Mouse (Mus musculus): ENCODE measurements around the gene Tenm2. TPM values are rescaled to one million over a fixed set of nuclear protein-coding genes. Genes with fewer than 3 reads are reported as not detected.

The Tenm2 gene
- polyA plus RNA-seq, 1 experiment from 2014 or later: 1.9 TPM

GRCm38 (mm10) chr11:36228196-36228595 is 1007.6 kb downstream of the Tenm2 start:
- no peak overlapping the region for H3K9ac ChIP-seq (ENCODE audit: low read length)
- no peak overlapping the region for H3K4me2 ChIP-seq (ENCODE audit: low read depth, low read length)
- no peaks in the 10 kb centered on the region for H3K36me3 ChIP-seq (ENCODE audit: control insufficient read depth, insufficient read depth, low read length)
- no peak for ATAC-seq (ENCODE audit: insufficient read depth, low FRiP score)
- no peaks in the 10 kb centered on the region for H3K9me3 ChIP-seq (replicated peaks; ENCODE audit: control insufficient read depth, low read length)
- WGBS: 70% methylated on average over 6 of the region's 6 CpGs
- no peaks in the 10 kb centered on the region for H3K4me1 ChIP-seq (ENCODE audit: control insufficient read depth, insufficient read depth, low read length)
- no peak overlapping the region for H3K27ac ChIP-seq (ENCODE audit: low read length)
- H3K27me3 ChIP-seq (ENCODE audit: control insufficient read depth, insufficient read depth, low read length): no peaks in the 10 kb centered on the region
- no peak overlapping the region for H3K4me3 ChIP-seq (replicated peaks; ENCODE audit: low read length)

- Histone ChIP-seq H3K36me3 (ENCODE audit: control insufficient read depth, insufficient read depth, low read length) (no peaks in the 10 kb centered on the region), H3K27ac (ENCODE audit: low read length) (no peak overlapping the region), H3K27me3 (ENCODE audit: control insufficient read depth, insufficient read depth, low read length) (no peaks in the 10 kb centered on the region), H3K9me3 (replicated peaks; ENCODE audit: control insufficient read depth, low read length) (no peaks in the 10 kb centered on the region), H3K4me1 (ENCODE audit: control insufficient read depth, insufficient read depth, low read length) (no peaks in the 10 kb centered on the region), H3K4me3 (replicated peaks; ENCODE audit: low read length) (no peak overlapping the region), H3K4me2 (ENCODE audit: low read depth, low read length) (no peak overlapping the region), H3K9ac (ENCODE audit: low read length) (no peak overlapping the region)
- WGBS: 59% methylated on average over 3 of the region's 3 CpGs
- no peak for ATAC-seq (ENCODE audit: insufficient read depth, low FRiP score)
Observed at GRCm38 (mm10) chr11:36226061-36226460, 1009.7 kb downstream of the Tenm2 start.

- 84% methylated on average over 7 of the region's 7 CpGs for WGBS
- Histone ChIP-seq H3K4me1 (ENCODE audit: control insufficient read depth, insufficient read depth, low read length) (no peaks in the 10 kb centered on the region), H3K9me3 (replicated peaks; ENCODE audit: control insufficient read depth, low read length) (no peaks in the 10 kb centered on the region), H3K36me3 (ENCODE audit: control insufficient read depth, insufficient read depth, low read length) (no peaks in the 10 kb centered on the region), H3K27ac (ENCODE audit: low read length) (no peak overlapping the region), H3K27me3 (ENCODE audit: control insufficient read depth, insufficient read depth, low read length) (no peaks in the 10 kb centered on the region), H3K4me3 (replicated peaks; ENCODE audit: low read length) (no peak overlapping the region), H3K9ac (ENCODE audit: low read length) (no peak overlapping the region), H3K4me2 (ENCODE audit: low read depth, low read length) (no peak overlapping the region)
- no peak for ATAC-seq (ENCODE audit: insufficient read depth, low FRiP score)
Observed at GRCm38 (mm10) chr11:36223716-36224439, 1011.9 kb downstream of the Tenm2 start.

GRCm38 (mm10) chr11:36222071-36222470 is 1013.7 kb downstream of the Tenm2 start:
- Histone ChIP-seq H3K4me3 (replicated peaks; ENCODE audit: low read length) (no peak overlapping the region), H3K4me1 (ENCODE audit: control insufficient read depth, insufficient read depth, low read length) (no peaks in the 10 kb centered on the region), H3K36me3 (ENCODE audit: control insufficient read depth, insufficient read depth, low read length) (no peaks in the 10 kb centered on the region), H3K9me3 (replicated peaks; ENCODE audit: control insufficient read depth, low read length) (no peaks in the 10 kb centered on the region), H3K27me3 (ENCODE audit: control insufficient read depth, insufficient read depth, low read length) (no peaks in the 10 kb centered on the region), H3K9ac (ENCODE audit: low read length) (no peak overlapping the region), H3K4me2 (ENCODE audit: low read depth, low read length) (no peak overlapping the region), H3K27ac (ENCODE audit: low read length) (no peak overlapping the region)
- ATAC-seq (ENCODE audit: insufficient read depth, low FRiP score): no peak
- WGBS: 92% methylated on average over 3 of the region's 3 CpGs

GRCm38 (mm10) chr11:36221271-36221975 is 1014.3 kb downstream of the Tenm2 start:
- Histone ChIP-seq H3K27ac (ENCODE audit: low read length) (no peak overlapping the region), H3K9ac (ENCODE audit: low read length) (peak overlapping the region; percentile 28; the same call in 1 of the 2 replicates), H3K36me3 (ENCODE audit: control insufficient read depth, insufficient read depth, low read length) (no peaks in the 10 kb centered on the region), H3K27me3 (ENCODE audit: control insufficient read depth, insufficient read depth, low read length) (no peaks in the 10 kb centered on the region), H3K4me3 (replicated peaks; ENCODE audit: low read length) (peak overlapping the region; percentile 34), H3K4me2 (ENCODE audit: low read depth, low read length) (peak overlapping the region; percentile 50), H3K9me3 (replicated peaks; ENCODE audit: control insufficient read depth, low read length) (no peaks in the 10 kb centered on the region), H3K4me1 (ENCODE audit: control insufficient read depth, insufficient read depth, low read length) (no peaks in the 10 kb centered on the region)
- 14% methylated on average over 10 of the region's 10 CpGs for WGBS
- peak; percentile 64; the same call in 1 of the 2 replicates for ATAC-seq (ENCODE audit: insufficient read depth, low FRiP score)

- 33% methylated on average over 5 of the region's 5 CpGs for WGBS
- H3K9me3 ChIP-seq (replicated peaks; ENCODE audit: control insufficient read depth, low read length): no peaks in the 10 kb centered on the region
- no peaks in the 10 kb centered on the region for H3K27me3 ChIP-seq (ENCODE audit: control insufficient read depth, insufficient read depth, low read length)
- H3K36me3 ChIP-seq (ENCODE audit: control insufficient read depth, insufficient read depth, low read length): no peaks in the 10 kb centered on the region
- 0 out of 2 replicates have a peak overlapping the region, but pooled peaks have one; percentile 2 for H3K9ac ChIP-seq (ENCODE audit: low read length)
- H3K4me1 ChIP-seq (ENCODE audit: control insufficient read depth, insufficient read depth, low read length): no peaks in the 10 kb centered on the region
- no peak for ATAC-seq (ENCODE audit: insufficient read depth, low FRiP score)
- no peak overlapping the region for H3K27ac ChIP-seq (ENCODE audit: low read length)
- no peak overlapping the region for H3K4me3 ChIP-seq (replicated peaks; ENCODE audit: low read length)
- H3K4me2 ChIP-seq (ENCODE audit: low read depth, low read length): no peak overlapping the region
Observed at GRCm38 (mm10) chr11:36220651-36221050, 1015.1 kb downstream of the Tenm2 start.

GRCm38 (mm10) chr11:36219586-36219985 is 1016.2 kb downstream of the Tenm2 start:
- no peaks in the 10 kb centered on the region for H3K36me3 ChIP-seq (ENCODE audit: control insufficient read depth, insufficient read depth, low read length)
- no peak overlapping the region for H3K4me2 ChIP-seq (ENCODE audit: low read depth, low read length)
- no peak overlapping the region for H3K4me3 ChIP-seq (replicated peaks; ENCODE audit: low read length)

GRCm38 (mm10) chr11:36214589-36214988 is 1021.2 kb downstream of the Tenm2 start:
- WGBS: 54% methylated on average over 3 of the region's 3 CpGs
- no peak for ATAC-seq (ENCODE audit: insufficient read depth, low FRiP score)

More at GRCm38 (mm10) chr11:36219586-36219985, 1016.2 kb downstream of the Tenm2 start:
- Histone ChIP-seq H3K9me3 (replicated peaks; ENCODE audit: control insufficient read depth, low read length) (no peaks in the 10 kb centered on the region), H3K27me3 (ENCODE audit: control insufficient read depth, insufficient read depth, low read length) (no peaks in the 10 kb centered on the region), H3K4me1 (ENCODE audit: control insufficient read depth, insufficient read depth, low read length) (no peaks in the 10 kb centered on the region), H3K9ac (ENCODE audit: low read length) (no peak overlapping the region), H3K27ac (ENCODE audit: low read length) (no peak overlapping the region)
- no peak for ATAC-seq (ENCODE audit: insufficient read depth, low FRiP score)
- WGBS: 82% methylated on average over 4 of the region's 4 CpGs

GRCm38 (mm10) chr11:36204381-36204780 is 1031.4 kb downstream of the Tenm2 start:
- Histone ChIP-seq H3K27ac (ENCODE audit: low read length) (no peak overlapping the region), H3K9me3 (replicated peaks; ENCODE audit: control insufficient read depth, low read length) (no peaks in the 10 kb centered on the region), H3K9ac (ENCODE audit: low read length) (no peak overlapping the region), H3K4me3 (replicated peaks; ENCODE audit: low read length) (no peak overlapping the region), H3K27me3 (ENCODE audit: control insufficient read depth, insufficient read depth, low read length) (no peaks in the 10 kb centered on the region), H3K4me2 (ENCODE audit: low read depth, low read length) (no peak overlapping the region), H3K4me1 (ENCODE audit: control insufficient read depth, insufficient read depth, low read length) (no peaks in the 10 kb centered on the region), H3K36me3 (ENCODE audit: control insufficient read depth, insufficient read depth, low read length) (no peaks in the 10 kb centered on the region)
- 71% methylated on average over 6 of the region's 6 CpGs for WGBS
- no peak for ATAC-seq (ENCODE audit: insufficient read depth, low FRiP score)

More at GRCm38 (mm10) chr11:36214589-36214988, 1021.2 kb downstream of the Tenm2 start:
- no peak overlapping the region for H3K9ac ChIP-seq (ENCODE audit: low read length)
- no peaks in the 10 kb centered on the region for H3K4me1 ChIP-seq (ENCODE audit: control insufficient read depth, insufficient read depth, low read length)
- H3K27me3 ChIP-seq (ENCODE audit: control insufficient read depth, insufficient read depth, low read length): no peaks in the 10 kb centered on the region
- H3K9me3 ChIP-seq (replicated peaks; ENCODE audit: control insufficient read depth, low read length): no peaks in the 10 kb centered on the region
- no peak overlapping the region for H3K4me3 ChIP-seq (replicated peaks; ENCODE audit: low read length)
- no peak overlapping the region for H3K27ac ChIP-seq (ENCODE audit: low read length)
- H3K4me2 ChIP-seq (ENCODE audit: low read depth, low read length): no peak overlapping the region
- no peaks in the 10 kb centered on the region for H3K36me3 ChIP-seq (ENCODE audit: control insufficient read depth, insufficient read depth, low read length)
